Mouse (Mus musculus) hindbrain, embryonic 14.5 days (tissue): ENCODE measurements around the gene Zfp970. TPM values are rescaled to one million over a fixed set of nuclear protein-coding genes. Genes with fewer than 3 reads are reported as not detected.
"Not testable (repeated sequence)": the region's sequence is repeated elsewhere in the genome, so short reads cannot be mapped to it uniquely, and the experiment has no call there.

Experiments used
- ATAC-seq: fragments of 200-750 bp; cut with Nextera tagmentation; 2 replicates; pipeline ENCODE4 v1.8.0; 2017; ENCODE audit warnings: moderate number of reproducible peaks, mild to moderate bottlenecking, moderate TSS enrichment, moderate library complexity; ENCODE audit not compliant: low FRiP score
- DNase-seq: peaks from one replicate; pipeline ENCODE4 v3.0.0-alpha.2; 2015; ENCODE audit warnings: low spot score
- H3K27ac ChIP-seq: fragments of 300-500 bp; sonication (generic); 2 replicates; pipeline ENCODE4 v1.5.1; 2014; ENCODE audit warnings: mild to moderate bottlenecking, moderate library complexity
- H3K27me3 ChIP-seq: fragments of 300-500 bp; sonication (generic); 2 replicates; pipeline ENCODE4 v1.6.1; 2014; ENCODE audit warnings: mild to moderate bottlenecking, low read length, mixed read lengths; ENCODE audit not compliant: control insufficient read depth, insufficient read depth
- H3K36me3 ChIP-seq: fragments of 300-500 bp; sonication (generic); replicated peaks from 2 replicates; pipeline ENCODE4 v1.6.1; 2014; ENCODE audit not compliant: control insufficient read depth, insufficient read depth
- H3K4me1 ChIP-seq: fragments of 300-500 bp; sonication (generic); replicated peaks from 2 replicates; pipeline ENCODE4 v1.6.1; 2014; ENCODE audit warnings: antibody characterized with exemption, low read length, mixed read lengths; ENCODE audit not compliant: control insufficient read depth, insufficient read depth
- H3K4me2 ChIP-seq: fragments of 300-500 bp; sonication (generic); replicated peaks from 2 replicates; pipeline ENCODE4 v1.6.1; 2014; ENCODE audit warnings: mild to moderate bottlenecking, moderate library complexity
- H3K4me3 ChIP-seq: fragments of 300-500 bp; sonication (generic); replicated peaks from 2 replicates; pipeline ENCODE4 v1.5.1; 2014; ENCODE audit warnings: mild to moderate bottlenecking, low read length
- H3K9ac ChIP-seq: fragments of 300-500 bp; sonication (generic); 2 replicates; pipeline ENCODE4 v1.6.1; 2014
- H3K9me3 ChIP-seq: fragments of 300-500 bp; sonication (generic); 2 replicates; pipeline ENCODE4 v1.6.1; 2016; ENCODE audit warnings: low read length; ENCODE audit not compliant: control insufficient read depth
- WGBS: fragments of 180-500 bp; shearing (Covaris S2); extraction: QIAGEN DNeasy Blood & Tissue Kit; methylation state at CpG from one replicate; pipeline ENCODE4 v1.1.7; 2014; 5-methylcytosine and 5-hydroxymethylcytosine counted together
- polyA plus RNA-seq: library from polyadenylated mRNA; unstranded; fragments of >200 nt; fragmentation: Nextera tagmentation; extraction: Ambion mirVana; gene quantifications from 2 replicates; pipeline ENCODE4 v1.2.1, GENCODE M21; 2014

The Zfp970 gene
- polyA plus RNA-seq, result 7.4 and 8.6 TPM in 2 replicates

DNA sequence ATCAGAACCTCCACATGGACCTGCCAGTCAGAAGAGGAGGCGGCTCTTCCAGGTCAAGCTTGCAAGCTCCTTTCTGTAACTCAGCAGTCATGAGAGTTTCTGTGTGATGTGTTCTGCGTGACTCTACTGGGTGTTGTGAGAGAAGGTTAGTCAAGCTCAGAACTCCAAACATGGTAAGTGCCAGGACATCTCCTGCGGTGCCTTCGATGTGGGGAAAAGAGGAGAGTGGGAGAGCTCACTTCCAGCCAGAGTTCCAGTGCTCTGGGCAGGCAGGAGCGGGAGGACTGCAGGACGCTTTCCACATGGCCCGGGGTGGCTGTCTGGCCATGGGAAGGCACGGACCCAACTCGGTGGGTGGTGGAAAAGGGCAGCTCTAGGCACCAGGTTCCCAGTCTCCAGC is at the start of gene Zfp970:
Zfp970 (plus strand) TSS at position 58 of the 400 bp plus-strand sequence.
- not testable (repeated sequence) for H3K9me3 ChIP-seq, ATAC-seq, H3K27ac ChIP-seq, H3K36me3 ChIP-seq, H3K27me3 ChIP-seq, H3K4me1 ChIP-seq
- peak; percentile 8 for DNase-seq
- 21% methylated on average over 4 of the region's 9 CpGs for whole genome bisulfite sequencing
- Histone ChIP-seq H3K4me3 (peak within 1 kb of the TSS; percentile 30), H3K9ac (peak within 1 kb of the TSS; percentile 28; the same call in 1 of the 2 replicates), H3K4me2 (peak within 1 kb of the TSS; percentile 48)

GRCm38 (mm10) chr2:177468222-177468621 is 3.7 kb downstream of the Zfp970 start:
- H3K9ac ChIP-seq, H3K4me1 ChIP-seq, ATAC-seq, H3K9me3 ChIP-seq, H3K4me2 ChIP-seq, DNase-seq, H3K36me3 ChIP-seq, H3K4me3 ChIP-seq, H3K27ac ChIP-seq, H3K27me3 ChIP-seq: not testable (repeated sequence)

DNA sequence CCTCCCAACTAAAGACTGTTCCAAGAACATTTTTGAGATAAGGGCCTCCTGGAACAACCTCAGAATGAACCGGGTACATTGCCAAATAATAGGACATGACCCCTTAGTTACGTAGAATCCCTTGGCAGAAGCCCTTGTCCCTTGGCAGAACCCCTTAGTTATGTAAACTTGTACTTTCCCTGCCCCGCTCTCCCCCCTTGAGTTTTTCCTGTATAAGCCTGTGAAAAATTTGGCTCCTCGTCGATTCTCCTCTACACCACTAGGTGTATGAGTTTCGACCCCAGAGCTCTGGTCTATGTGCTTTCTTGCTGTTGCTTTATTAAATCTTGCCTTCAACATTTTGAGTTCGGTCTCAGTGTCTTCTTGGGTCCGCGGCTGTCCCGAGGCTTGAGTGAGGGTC is 7.7 kb downstream of the Zfp970 start:
- H3K9me3 ChIP-seq, H3K4me1 ChIP-seq: not testable (repeated sequence)
- 93% methylated on average over 6 of the region's 10 CpGs for WGBS

GRCm38 (mm10) chr2:177481971-177482370 is 17.4 kb downstream of the Zfp970 start:
- not testable (repeated sequence) for H3K36me3 ChIP-seq, H3K4me2 ChIP-seq, ATAC-seq, H3K4me3 ChIP-seq, DNase-seq, H3K27ac ChIP-seq, H3K9me3 ChIP-seq, H3K4me1 ChIP-seq, H3K27me3 ChIP-seq, H3K9ac ChIP-seq
- 100% methylated on average over 1 of the region's 1 CpGs for WGBS

More for the DNA sequence above, 7.7 kb downstream of the Zfp970 start:
- H3K36me3 ChIP-seq, ATAC-seq, DNase-seq, H3K4me2 ChIP-seq, H3K4me3 ChIP-seq, H3K9ac ChIP-seq, H3K27ac ChIP-seq, H3K27me3 ChIP-seq: not testable (repeated sequence)

DNA sequence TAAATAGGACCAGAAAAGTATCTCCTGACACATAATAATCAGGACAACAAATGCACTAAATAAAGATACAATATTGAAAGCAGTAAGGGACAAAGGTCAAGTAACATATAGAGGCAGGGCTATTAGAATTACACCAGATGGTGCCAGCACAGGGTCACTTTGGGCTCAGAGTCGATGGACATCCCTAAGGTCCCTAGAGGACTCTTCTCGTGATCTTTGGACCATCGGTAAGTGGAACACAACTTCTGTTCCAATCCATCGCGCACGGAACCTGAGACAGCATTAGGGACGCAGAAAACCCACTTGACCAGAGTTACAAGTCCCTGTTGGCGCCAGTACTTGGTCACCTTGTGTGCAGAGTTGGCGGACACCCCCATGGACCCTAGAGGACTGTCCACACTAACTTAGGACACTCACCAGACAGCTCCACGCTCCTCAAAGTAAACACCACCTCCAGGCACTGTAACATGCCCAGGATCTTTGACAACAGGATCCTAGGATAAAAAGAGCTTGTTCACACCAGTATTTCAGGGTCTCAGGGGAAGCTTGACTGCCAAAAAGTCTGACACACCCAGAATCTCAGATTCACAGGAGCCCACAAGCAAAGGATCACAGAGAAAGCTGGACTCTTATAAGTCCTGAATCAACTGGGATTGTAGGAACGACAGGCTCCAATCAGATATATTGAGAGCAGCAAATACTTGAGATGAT is 18.9 kb downstream of the Zfp970 start:
- H3K9ac ChIP-seq, H3K4me3 ChIP-seq, ATAC-seq, H3K27ac ChIP-seq, H3K4me1 ChIP-seq, H3K9me3 ChIP-seq, H3K4me2 ChIP-seq, DNase-seq, H3K27me3 ChIP-seq, H3K36me3 ChIP-seq: not testable (repeated sequence)
- WGBS, result 86% methylated on average over 11 of the region's 11 CpGs

DNA sequence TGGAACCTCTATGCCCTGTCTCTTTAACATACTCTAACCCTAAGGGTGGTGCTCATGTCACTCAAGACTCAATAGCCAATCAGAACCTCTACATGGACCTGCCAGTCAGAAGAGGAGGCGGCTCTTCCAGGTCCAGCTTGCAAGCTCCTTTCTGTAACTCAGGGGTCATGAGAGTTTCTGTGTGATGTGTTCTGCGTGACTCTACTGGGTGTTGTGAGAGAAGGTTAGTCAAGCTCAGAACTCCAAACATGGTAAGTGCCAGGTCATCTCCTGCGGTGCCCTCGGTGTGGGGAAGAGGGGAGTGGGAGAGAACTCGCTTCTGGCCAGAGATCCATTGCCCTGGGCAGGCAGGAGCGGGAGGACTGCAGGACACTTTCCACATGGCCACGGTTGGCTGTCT is 33.5 kb downstream of the Zfp970 start, which contains the start of gene Gm14403:
Gm14403 (plus strand) TSS at position 149 of the 400 bp plus-strand sequence.
- not testable (repeated sequence) for H3K4me1 ChIP-seq, H3K9me3 ChIP-seq, H3K27ac ChIP-seq, ATAC-seq, H3K27me3 ChIP-seq, H3K36me3 ChIP-seq, DNase-seq, H3K9ac ChIP-seq
- Histone ChIP-seq H3K4me3 (peak within 1 kb of the TSS; percentile 26), H3K4me2 (peak within 1 kb of the TSS; percentile 40)
- WGBS, result 26% methylated on average over 7 of the region's 7 CpGs

DNA sequence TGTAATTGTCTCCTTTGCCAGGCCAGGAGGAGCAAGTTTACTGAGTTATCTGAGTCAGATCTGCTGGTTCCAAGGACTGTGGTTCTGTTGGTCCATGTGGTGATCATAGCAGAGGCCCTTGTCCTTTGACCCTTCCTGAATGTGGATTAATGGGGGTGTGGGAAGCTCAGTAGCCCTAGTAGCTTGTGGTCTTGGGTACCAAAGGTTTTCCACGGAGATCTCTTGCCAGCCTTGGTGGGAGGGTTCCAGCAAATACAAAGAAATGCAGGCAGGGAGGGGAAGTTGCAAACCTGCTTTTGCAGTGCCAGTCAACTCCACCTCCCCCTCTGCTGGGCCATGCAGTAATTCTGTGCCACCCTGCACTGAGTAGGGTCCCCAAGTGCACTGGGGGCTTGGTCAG is 34.6 kb downstream of the Zfp970 start:
- not testable (repeated sequence) for H3K9ac ChIP-seq

DNA sequence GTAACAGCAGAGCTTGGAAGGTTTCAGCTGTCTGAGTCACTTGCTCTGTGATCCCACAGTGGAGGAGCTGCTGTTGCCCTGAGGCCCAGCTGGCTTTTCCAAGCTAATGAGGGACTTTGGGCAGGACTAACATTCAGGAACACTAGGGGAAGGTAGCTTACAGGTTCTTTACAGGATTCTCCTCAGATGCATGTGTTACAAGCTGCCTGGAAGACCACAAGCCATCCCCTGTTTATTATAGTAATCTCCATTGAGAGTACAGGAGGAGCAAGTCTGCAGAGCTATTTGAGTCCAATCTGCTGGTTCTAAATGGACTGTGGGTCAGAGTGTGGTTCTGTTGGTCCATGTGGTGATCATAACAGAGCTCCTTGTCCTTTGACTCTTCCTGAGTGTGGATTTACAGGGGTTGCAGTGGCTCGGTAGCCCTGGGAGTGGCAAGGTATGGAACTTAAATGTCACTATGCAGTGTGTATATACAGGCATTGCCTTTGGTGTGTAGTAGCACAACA is 40.7 kb downstream of the Zfp970 start:
- H3K36me3 ChIP-seq, ATAC-seq, H3K9ac ChIP-seq, H3K9me3 ChIP-seq, H3K27me3 ChIP-seq, H3K27ac ChIP-seq, DNase-seq, H3K4me1 ChIP-seq, H3K4me2 ChIP-seq, H3K4me3 ChIP-seq: not testable (repeated sequence)
- WGBS, result 97% methylated on average over 1 of the region's 1 CpGs

More for the DNA sequence above, 34.6 kb downstream of the Zfp970 start:
- not testable (repeated sequence) for H3K9me3 ChIP-seq, H3K4me2 ChIP-seq, H3K27me3 ChIP-seq, H3K27ac ChIP-seq, ATAC-seq, H3K4me3 ChIP-seq, DNase-seq, H3K36me3 ChIP-seq, H3K4me1 ChIP-seq
- 53% methylated on average over 1 of the region's 1 CpGs for WGBS

DNA sequence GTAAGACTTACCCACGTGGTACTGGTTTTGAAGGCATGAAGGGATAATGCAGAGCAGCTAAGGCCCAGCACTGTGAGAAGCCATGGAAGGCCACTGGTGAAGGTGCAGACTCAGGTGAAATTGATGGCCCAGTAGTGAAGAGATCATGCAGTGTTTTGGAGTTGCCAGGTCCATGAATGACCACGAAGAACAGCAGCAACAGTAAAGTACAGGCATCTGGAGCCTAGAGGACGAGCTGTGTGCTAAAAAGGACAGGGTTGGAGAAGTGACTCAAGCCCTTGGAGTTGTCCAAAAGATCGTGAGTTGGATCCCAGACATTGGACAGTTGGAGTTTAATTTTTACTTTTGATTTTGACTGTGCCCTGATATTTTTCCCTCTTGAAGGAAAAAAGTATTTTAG is 46.8 kb downstream of the Zfp970 start:
- H3K9ac ChIP-seq, H3K36me3 ChIP-seq, DNase-seq, H3K4me1 ChIP-seq, ATAC-seq, H3K27ac ChIP-seq, H3K9me3 ChIP-seq, H3K4me2 ChIP-seq, H3K4me3 ChIP-seq, H3K27me3 ChIP-seq: not testable (repeated sequence)
- 74% methylated on average over 4 of the region's 4 CpGs for WGBS
